Mouse (Mus musculus): ENCODE results near the gene Has3. TPM values are rescaled to one million over a fixed set of nuclear protein-coding genes. Genes with fewer than 3 reads are reported as not detected.

The Has3 gene
- polyA plus RNA-seq, 1 experiment from 2014 or later: 0.07 TPM

GRCm38 (mm10) chr8:106850034-106850433, 20.0 kb upstream of the Has3 start:
- H3K36me3 ChIP-seq (ENCODE audit: control insufficient read depth, insufficient read depth, low read length): no peaks in the 10 kb centered on the region
- DNase-seq (ENCODE audit: low spot score) (no peak), ATAC-seq (replicated peaks; ENCODE audit: low FRiP score) (no peak)
- H3K4me3 ChIP-seq (ENCODE audit: low read depth, low read length): no peak overlapping the region
- H3K9ac ChIP-seq (ENCODE audit: low read depth, low read length): no peak overlapping the region
- H3K27me3 ChIP-seq (replicated peaks; ENCODE audit: control insufficient read depth, insufficient read depth, low read length): no peaks in the 10 kb centered on the region
- peaks cover 8% of the 10 kb centered on the region; the same call in 1 of the 2 replicates for H3K4me1 ChIP-seq (replicated peaks; ENCODE audit: control insufficient read depth, insufficient read depth, low read length)
- no peak overlapping the region for H3K27ac ChIP-seq (ENCODE audit: low read depth, low read length)
- no peaks in the 10 kb centered on the region for H3K9me3 ChIP-seq (ENCODE audit: control insufficient read depth, low read length)
- no peak overlapping the region for H3K4me2 ChIP-seq
- 73% methylated on average over 10 of the region's 10 CpGs for WGBS

- 53% methylated on average over 8 of the region's 8 CpGs for WGBS
- Histone ChIP-seq H3K36me3 (ENCODE audit: control insufficient read depth, insufficient read depth, low read length) (no peaks in the 10 kb centered on the region), H3K4me2 (no peak overlapping the region), H3K9ac (ENCODE audit: low read depth, low read length) (no peak overlapping the region), H3K4me1 (replicated peaks; ENCODE audit: control insufficient read depth, insufficient read depth, low read length) (peaks cover 8% of the 10 kb centered on the region; the same call in 1 of the 2 replicates), H3K9me3 (ENCODE audit: control insufficient read depth, low read length) (no peaks in the 10 kb centered on the region), H3K27me3 (replicated peaks; ENCODE audit: control insufficient read depth, insufficient read depth, low read length) (no peaks in the 10 kb centered on the region), H3K4me3 (ENCODE audit: low read depth, low read length) (no peak overlapping the region), H3K27ac (ENCODE audit: low read depth, low read length) (no peak overlapping the region)
- peak; percentile 23 for ATAC-seq (replicated peaks; ENCODE audit: low FRiP score)
- DNase-seq (ENCODE audit: low spot score): no peak
These were observed 15.4 kb upstream of the Has3 start for GRCm38 (mm10) chr8:106854534-106855241.

GRCm38 (mm10) chr8:106855242-106855562, 14.8 kb upstream of the Has3 start:
- ATAC-seq (replicated peaks; ENCODE audit: low FRiP score): no peak
- WGBS: 48% methylated on average over 3 of the region's 3 CpGs

GRCm38 (mm10) chr8:106862845-106863244, 7.2 kb upstream of the Has3 start:
- DNase-seq (ENCODE audit: low spot score) (no peak), ATAC-seq (replicated peaks; ENCODE audit: low FRiP score) (no peak)
- Histone ChIP-seq H3K36me3 (ENCODE audit: control insufficient read depth, insufficient read depth, low read length) (no peaks in the 10 kb centered on the region), H3K9me3 (ENCODE audit: control insufficient read depth, low read length) (no peaks in the 10 kb centered on the region), H3K27me3 (replicated peaks; ENCODE audit: control insufficient read depth, insufficient read depth, low read length) (peaks cover 9% of the 10 kb centered on the region), H3K27ac (ENCODE audit: low read depth, low read length) (no peak overlapping the region), H3K4me3 (ENCODE audit: low read depth, low read length) (no peak overlapping the region), H3K4me1 (replicated peaks; ENCODE audit: control insufficient read depth, insufficient read depth, low read length) (no peaks in the 10 kb centered on the region), H3K9ac (ENCODE audit: low read depth, low read length) (no peak overlapping the region), H3K4me2 (no peak overlapping the region)
- WGBS: 82% methylated on average over 10 of the region's 10 CpGs

More at GRCm38 (mm10) chr8:106855242-106855562, 14.8 kb upstream of the Has3 start:
- Histone ChIP-seq H3K4me1 (replicated peaks; ENCODE audit: control insufficient read depth, insufficient read depth, low read length) (peaks cover 8% of the 10 kb centered on the region; the same call in 1 of the 2 replicates), H3K36me3 (ENCODE audit: control insufficient read depth, insufficient read depth, low read length) (no peaks in the 10 kb centered on the region), H3K9me3 (ENCODE audit: control insufficient read depth, low read length) (no peaks in the 10 kb centered on the region), H3K4me2 (no peak overlapping the region), H3K4me3 (ENCODE audit: low read depth, low read length) (no peak overlapping the region), H3K27me3 (replicated peaks; ENCODE audit: control insufficient read depth, insufficient read depth, low read length) (no peaks in the 10 kb centered on the region), H3K9ac (ENCODE audit: low read depth, low read length) (no peak overlapping the region), H3K27ac (ENCODE audit: low read depth, low read length) (no peak overlapping the region)
- DNase-seq (ENCODE audit: low spot score): no peak

- peaks cover 32% of the 10 kb centered on the region for H3K27me3 ChIP-seq (replicated peaks; ENCODE audit: control insufficient read depth, insufficient read depth, low read length)
- WGBS: 73% methylated on average over 9 of the region's 9 CpGs
- no peaks in the 10 kb centered on the region for H3K36me3 ChIP-seq (ENCODE audit: control insufficient read depth, insufficient read depth, low read length)
- no peak overlapping the region for H3K9ac ChIP-seq (ENCODE audit: low read depth, low read length)
- H3K27ac ChIP-seq (ENCODE audit: low read depth, low read length): no peak overlapping the region
- no peak overlapping the region for H3K4me3 ChIP-seq (ENCODE audit: low read depth, low read length)
- H3K4me1 ChIP-seq (replicated peaks; ENCODE audit: control insufficient read depth, insufficient read depth, low read length): no peaks in the 10 kb centered on the region
- no peak for ATAC-seq (replicated peaks; ENCODE audit: low FRiP score)
- no peak overlapping the region for H3K4me2 ChIP-seq
- DNase-seq (ENCODE audit: low spot score): no peak
- no peaks in the 10 kb centered on the region for H3K9me3 ChIP-seq (ENCODE audit: control insufficient read depth, low read length)
These were observed 4.7 kb upstream of the Has3 start for GRCm38 (mm10) chr8:106865354-106865753.

GRCm38 (mm10) chr8:106870537-106871327, 690 bp downstream of the Has3 start:
- H3K4me3 ChIP-seq (ENCODE audit: low read depth, low read length): peak overlapping the region; percentile 48
- no peaks in the 10 kb centered on the region for H3K9me3 ChIP-seq (ENCODE audit: control insufficient read depth, low read length)
- H3K27ac ChIP-seq (ENCODE audit: low read depth, low read length): no peak overlapping the region
- WGBS: 1% methylated on average over 60 of the region's 63 CpGs
- peak overlapping the region; percentile 84 for H3K4me2 ChIP-seq
- H3K9ac ChIP-seq (ENCODE audit: low read depth, low read length): no peak overlapping the region
- no peaks in the 10 kb centered on the region; the same call in 1 of the 2 replicates for H3K36me3 ChIP-seq (ENCODE audit: control insufficient read depth, insufficient read depth, low read length)
- peaks cover 17% of the 10 kb centered on the region for H3K4me1 ChIP-seq (replicated peaks; ENCODE audit: control insufficient read depth, insufficient read depth, low read length)
- peak; percentile 57 for DNase-seq (ENCODE audit: low spot score)
- ATAC-seq (replicated peaks; ENCODE audit: low FRiP score): peak; percentile 35; the same call in 1 of the 2 replicates
- H3K27me3 ChIP-seq (replicated peaks; ENCODE audit: control insufficient read depth, insufficient read depth, low read length): peaks cover 70% of the 10 kb centered on the region

GRCm38 (mm10) chr8:106871328-106871926, 1.4 kb downstream of the Has3 start:
- WGBS: 1% methylated on average over 15 of the region's 15 CpGs
- Histone ChIP-seq H3K4me2 (peak overlapping the region; percentile 84), H3K27me3 (replicated peaks; ENCODE audit: control insufficient read depth, insufficient read depth, low read length) (peaks cover 70% of the 10 kb centered on the region), H3K27ac (ENCODE audit: low read depth, low read length) (no peak overlapping the region), H3K4me1 (replicated peaks; ENCODE audit: control insufficient read depth, insufficient read depth, low read length) (peaks cover 17% of the 10 kb centered on the region), H3K9ac (ENCODE audit: low read depth, low read length) (no peak overlapping the region), H3K9me3 (ENCODE audit: control insufficient read depth, low read length) (no peaks in the 10 kb centered on the region), H3K4me3 (ENCODE audit: low read depth, low read length) (peak overlapping the region; percentile 48), H3K36me3 (ENCODE audit: control insufficient read depth, insufficient read depth, low read length) (no peaks in the 10 kb centered on the region; the same call in 1 of the 2 replicates)
- ATAC-seq (replicated peaks; ENCODE audit: low FRiP score): no peak
- no peak for DNase-seq (ENCODE audit: low spot score)

- DNase-seq (ENCODE audit: low spot score) (peak; percentile 61), ATAC-seq (replicated peaks; ENCODE audit: low FRiP score) (peak; percentile 33; the same call in 1 of the 2 replicates)
- Histone ChIP-seq H3K36me3 (ENCODE audit: control insufficient read depth, insufficient read depth, low read length) (no peaks in the 10 kb centered on the region; the same call in 1 of the 2 replicates), H3K9me3 (ENCODE audit: control insufficient read depth, low read length) (no peaks in the 10 kb centered on the region), H3K9ac (ENCODE audit: low read depth, low read length) (0 out of 2 replicates have a peak overlapping the region, but pooled peaks have one; percentile 20), H3K4me1 (replicated peaks; ENCODE audit: control insufficient read depth, insufficient read depth, low read length) (peaks cover 17% of the 10 kb centered on the region), H3K27ac (ENCODE audit: low read depth, low read length) (no peak overlapping the region), H3K27me3 (replicated peaks; ENCODE audit: control insufficient read depth, insufficient read depth, low read length) (peaks cover 67% of the 10 kb centered on the region), H3K4me2 (peak overlapping the region; percentile 84), H3K4me3 (ENCODE audit: low read depth, low read length) (peak overlapping the region; percentile 17)
- 2% methylated on average over 22 of the region's 22 CpGs for WGBS
These were observed 1.9 kb downstream of the Has3 start for GRCm38 (mm10) chr8:106871931-106872371.

Measured in liver, embryonic 11.5 days (tissue).